ENCODE assay signal across 18 mouse cellular contexts in the genomic region with DNA sequence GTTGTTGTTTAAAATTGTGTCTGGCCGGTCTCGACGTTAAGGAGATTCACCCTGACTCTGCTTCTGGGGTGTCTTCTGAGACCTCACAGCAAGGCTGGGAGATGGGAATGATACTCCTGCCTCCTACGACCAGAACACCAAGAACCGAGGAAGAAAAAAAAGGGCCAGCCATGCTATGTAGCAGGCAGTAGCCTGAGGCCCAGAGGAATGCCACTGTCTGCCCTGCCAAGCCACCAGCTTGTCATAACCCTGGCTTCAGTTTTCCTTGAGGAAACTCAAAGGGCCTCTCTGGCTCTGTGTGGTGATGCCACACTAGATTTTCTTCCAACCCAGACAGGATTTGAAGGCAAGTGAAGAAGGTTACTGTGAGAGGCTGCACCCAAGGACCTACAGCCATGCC.
DNase-seq lines count a peak whose midpoint lies in the region; TF ChIP-seq lines count a peak whose summit lies in the region.
"Had no signal": no experiment of that assay in that cellular context is flagged by ENCODE, and none has a peak within 500 bp of the region (broad histone marks: within the 10 kb centered on the region; RNA-seq: fewer than 3 reads in every experiment).

No protein-coding gene starts in this region.

- no peak overlapping the region for H3K4me3 ChIP-seq in gastrocnemius, adult 2 months
- H3K4me3 ChIP-seq in layer of hippocampus, adult 2 months = no peak overlapping the region
- no peak overlapping the region for H3K4me3 ChIP-seq in small intestine, adult 2 months (ENCODE audit: low read depth, low read length)
- H3K4me3 ChIP-seq: embryonic facial prominence, embryonic 12.5 days; forebrain, embryonic 12.5 days; heart, embryonic 13.5 days; hindbrain, embryonic 13.5 days had no signal

- no peak for TF ChIP-seq CTCF in gastrocnemius, adult 2 months (IDR thresholded peaks at IDR 0.05)
- TF ChIP-seq CTCF in layer of hippocampus, adult 2 months (conservative IDR thresholded peaks at IDR 0.05) = no peak
- TF ChIP-seq CTCF in small intestine, adult 2 months (IDR thresholded peaks at IDR 0.05; ENCODE audit: extremely low read depth, insufficient read length, insufficient replicate concordance, low read depth, low read length) = no peak

- TF ChIP-seq POLR2A in small intestine, adult 2 months (IDR thresholded peaks at IDR 0.05; ENCODE audit: low read depth, low read length) = no peak

- H3K27me3 ChIP-seq in small intestine, adult 2 months (ENCODE audit: control insufficient read depth, insufficient read depth, low read length) = no peaks in the 10 kb centered on the region
- H3K27me3 ChIP-seq: embryonic facial prominence, embryonic 12.5 days; forebrain, embryonic 12.5 days; heart, embryonic 13.5 days; hindbrain, embryonic 13.5 days; Patski had no signal

- no peak for DNase-seq in gastrocnemius, adult 2 months
- no peak for DNase-seq in gastrocnemius, postnatal 25 days
- DNase-seq in layer of hippocampus, adult 2 months (ENCODE audit: low spot score in 2 of 2) = no peak
- DNase-seq in layer of hippocampus, adult 9-11 months = no peak
- DNase-seq in Muller cell, postnatal 12 days (ENCODE audit: inconsistent ontology term) = peak; percentile 52
- no peak for DNase-seq in urinary bladder, adult 2 months (ENCODE audit: low spot score)
- DNase-seq: adrenal gland, postnatal 25 days; cerebellum, adult 2 months; cerebellum, postnatal 10 days; embryo, embryonic 11 days; gastrocnemius, postnatal 14 days; heart, postnatal 4 days had no signal

- intact Hi-C loops in gastrocnemius, adult 2 months (cut with DNase I) = no loop called here

- H3K4me1 ChIP-seq in small intestine, adult 2 months (ENCODE audit: control insufficient read depth, insufficient read depth, insufficient read length, low read length) = peaks cover 55% of the 10 kb centered on the region
- H3K4me1 ChIP-seq: embryonic facial prominence, embryonic 12.5 days had no signal

- WGBS in small intestine, adult 2 months = 77% methylated on average over 5 of the region's 5 CpGs

- H3K36me3 ChIP-seq in small intestine, adult 2 months (ENCODE audit: control insufficient read depth, insufficient read depth, low read length) = peaks cover 20% of the 10 kb centered on the region
- H3K36me3 ChIP-seq: heart, embryonic 13.5 days had no signal

- peak overlapping the region; percentile 28; the same call in 1 of the 2 replicates for H3K27ac ChIP-seq in gastrocnemius, adult 2 months
- 0 out of 2 replicates have a peak overlapping the region, but pooled peaks have one; percentile 7 for H3K27ac ChIP-seq in layer of hippocampus, adult 2 months
- H3K27ac ChIP-seq in small intestine, adult 2 months (ENCODE audit: insufficient read depth, low read depth, low read length) = peak overlapping the region; percentile 45
- H3K27ac ChIP-seq: embryonic facial prominence, embryonic 12.5 days; forebrain, embryonic 12.5 days; heart, embryonic 13.5 days; hindbrain, embryonic 13.5 days had no signal
